Mouse (Mus musculus): ENCODE data around the gene Trim58.

Gene Trim58

GRCm38 (mm10) chr11:58643350-58643749 is 3.1 kb downstream of the Trim58 start:
- DNase-seq (ENCODE audit: low spot score), result peak; percentile 27

- DNase-seq (ENCODE audit: low spot score), result no peak
Measured at GRCm38 (mm10) chr11:58655151-58655550, 14.9 kb downstream of the Trim58 start.

GRCm38 (mm10) chr11:58658596-58658995 is 18.3 kb downstream of the Trim58 start, which contains the start of gene Olfr322:
Gene Olfr322 (plus strand): TSS chr11:58658782.
- no peak for DNase-seq (ENCODE audit: low spot score)

GRCm38 (mm10) chr11:58669252-58669651 is 29.0 kb downstream of the Trim58 start:
- DNase-seq (ENCODE audit: low spot score), result no peak

GRCm38 (mm10) chr11:58671825-58672224 is 31.6 kb downstream of the Trim58 start:
- DNase-seq (ENCODE audit: low spot score), result no peak

GRCm38 (mm10) chr11:58680799-58681198 is 40.5 kb downstream of the Trim58 start, which contains the start of gene Olfr320:
Gene Olfr320 (plus strand): TSS chr11:58681099.
- no peak for DNase-seq (ENCODE audit: low spot score)

GRCm38 (mm10) chr11:58698862-58699261 is 58.6 kb downstream of the Trim58 start, which contains the start of gene Olfr319:
Gene Olfr319 (plus strand): TSS chr11:58699162.
- DNase-seq (ENCODE audit: low spot score), result no peak
